ENCODE assay signal across 20 mouse cellular contexts in genomic region chr7:30996491-30996890, GRCm38 (mm10). TPM values are rescaled to one million over a fixed set of nuclear protein-coding genes. Genes with fewer than 3 reads are reported as not detected.
DNase-seq lines count a peak whose midpoint lies in the region; ATAC-seq and TF ChIP-seq lines count a peak whose summit lies in the region.
"Had no signal": no experiment of that assay in that cellular context is flagged by ENCODE, and none has a peak within 500 bp of the region (broad histone marks: within the 10 kb centered on the region; RNA-seq: fewer than 3 reads in every experiment).

No protein-coding gene starts in this region.

- TF ChIP-seq RAD21 in MEL (IDR thresholded peaks at IDR 0.05; ENCODE audit: low read depth, low read length), result peak; percentile 16

- H3K4me2 ChIP-seq in hindbrain, postnatal 0 days (ENCODE audit: low read depth, low read length), result no peak overlapping the region
- H3K4me2 ChIP-seq in hindbrain, embryonic 13.5 days, result no peak overlapping the region
- no peak overlapping the region for H3K4me2 ChIP-seq in lung, postnatal 0 days (replicated peaks; ENCODE audit: low read depth, low read length)
- H3K4me2 ChIP-seq: hindbrain, embryonic 15.5 days; neural tube, embryonic 13.5 days; stomach, embryonic 15.5 days had no signal

- no peaks in the 10 kb centered on the region for H3K4me1 ChIP-seq in hindbrain, postnatal 0 days (ENCODE audit: insufficient read depth, low read length)
- peaks cover 7% of the 10 kb centered on the region; the same call in 1 of the 2 replicates for H3K4me1 ChIP-seq in hindbrain, embryonic 13.5 days (replicated peaks)
- peaks cover 6% of the 10 kb centered on the region; the same call in 1 of the 2 replicates for H3K4me1 ChIP-seq in lung, postnatal 0 days (ENCODE audit: insufficient read depth, low read depth, low read length)
- H3K4me1 ChIP-seq in MEL (ENCODE audit: control insufficient read depth in 1 of 2, insufficient read depth in 2 of 2, low read length in 2 of 2), result peaks cover 5 to 23% of the 10 kb centered on the region in 2 experiments

- no peak for TF ChIP-seq POLR2A in MEL (IDR thresholded peaks at IDR 0.05; ENCODE audit: control insufficient read depth in 1 of 2, insufficient read depth in 1 of 2, low read depth in 1 of 2, low read length in 2 of 2, poor library complexity in 1 of 2)

- 0 out of 2 replicates have a peak, but pooled peaks have one; percentile 4 for TF ChIP-seq CTCF in hindbrain, postnatal 0 days (IDR thresholded peaks at IDR 0.05; ENCODE audit: low read depth)
- TF ChIP-seq CTCF in lung, postnatal 0 days (IDR thresholded peaks at IDR 0.05), result peak; percentile 24; the same call in 1 of the 2 replicates
- TF ChIP-seq CTCF in MEL (IDR thresholded peaks at IDR 0.05 in 2 of 3, conservative IDR thresholded peaks at IDR 0.05 in 1 of 3; ENCODE audit: control insufficient read depth in 1 of 3, insufficient read depth in 1 of 3, low read depth in 2 of 3, low read length in 3 of 3, poor library complexity in 1 of 3, severe bottlenecking in 1 of 3), result peak in 2 of 3 experiments; percentile 17 to 28; a peak in 2 of 6 replicates

- H3K27ac ChIP-seq in hindbrain, postnatal 0 days, result no peak overlapping the region
- H3K27ac ChIP-seq in hindbrain, embryonic 13.5 days, result no peak overlapping the region
- no peak overlapping the region for H3K27ac ChIP-seq in lung, postnatal 0 days (ENCODE audit: low read length)
- H3K27ac ChIP-seq in MEL (ENCODE audit: control insufficient read depth, low read depth, low read length), result no peak overlapping the region
- H3K27ac ChIP-seq: hindbrain, embryonic 15.5 days; neural tube, embryonic 13.5 days; stomach, embryonic 15.5 days had no signal

- H3K79me2 ChIP-seq in MEL (ENCODE audit: control insufficient read depth, insufficient read depth, low read length, poor library complexity), result no peaks in the 10 kb centered on the region

- H3K27me3 ChIP-seq in hindbrain, postnatal 0 days (ENCODE audit: insufficient read depth, low read length), result no peaks in the 10 kb centered on the region
- no peaks in the 10 kb centered on the region for H3K27me3 ChIP-seq in hindbrain, embryonic 13.5 days
- H3K27me3 ChIP-seq in lung, postnatal 0 days (replicated peaks; ENCODE audit: insufficient read depth, low read length), result no peaks in the 10 kb centered on the region
- H3K27me3 ChIP-seq in MEL (ENCODE audit: control insufficient read depth in 1 of 2, insufficient read depth in 2 of 2, low read length in 2 of 2), result no peaks in the 10 kb centered on the region
- H3K27me3 ChIP-seq: hindbrain, embryonic 15.5 days; megakaryocyte, embryonic 14.5 days; neural tube, embryonic 13.5 days; stomach, embryonic 15.5 days had no signal

- no peak overlapping the region for H3K9ac ChIP-seq in hindbrain, postnatal 0 days (replicated peaks; ENCODE audit: low read length)
- H3K9ac ChIP-seq in hindbrain, embryonic 13.5 days, result no peak overlapping the region
- no peak overlapping the region for H3K9ac ChIP-seq in lung, postnatal 0 days (replicated peaks; ENCODE audit: low read depth)
- H3K9ac ChIP-seq in MEL (ENCODE audit: control insufficient read depth, low read depth, low read length, poor library complexity, severe bottlenecking), result no peak overlapping the region
- H3K9ac ChIP-seq: hindbrain, embryonic 15.5 days; neural tube, embryonic 13.5 days; stomach, embryonic 15.5 days had no signal

- no peaks in the 10 kb centered on the region for H3K36me3 ChIP-seq in hindbrain, postnatal 0 days (ENCODE audit: insufficient read depth, low read length)
- H3K36me3 ChIP-seq in hindbrain, embryonic 13.5 days, result no peaks in the 10 kb centered on the region
- H3K36me3 ChIP-seq in lung, postnatal 0 days (ENCODE audit: insufficient read depth, low read length), result no peaks in the 10 kb centered on the region
- H3K36me3 ChIP-seq in MEL (ENCODE audit: control insufficient read depth in 1 of 2, insufficient read depth in 2 of 2, low read length in 2 of 2), result peaks cover 0 to 15% of the 10 kb centered on the region in 2 experiments; a peak in 2 of 4 replicates
- H3K36me3 ChIP-seq: hindbrain, embryonic 15.5 days; neural tube, embryonic 13.5 days; stomach, embryonic 15.5 days had no signal

- TF ChIP-seq EP300 in lung, postnatal 0 days (IDR thresholded peaks at IDR 0.05), result no peak
- TF ChIP-seq EP300 in MEL (IDR thresholded peaks at IDR 0.05; ENCODE audit: low read depth in 1 of 2, low read length in 2 of 2), result no peak

- WGBS in hindbrain, postnatal 0 days, result 92% methylated on average over 2 of the region's 2 CpGs
- 97% methylated on average over 2 of the region's 2 CpGs for WGBS in hindbrain, embryonic 13.5 days
- WGBS in lung, postnatal 0 days, result 92% methylated on average over 2 of the region's 2 CpGs

- no peaks in the 10 kb centered on the region for H3K9me3 ChIP-seq in hindbrain, postnatal 0 days (ENCODE audit: low read length)
- H3K9me3 ChIP-seq in hindbrain, embryonic 13.5 days, result no peaks in the 10 kb centered on the region
- no peaks in the 10 kb centered on the region for H3K9me3 ChIP-seq in lung, postnatal 0 days (ENCODE audit: low read length)
- H3K9me3 ChIP-seq in MEL (replicated peaks; ENCODE audit: insufficient read depth, low read length), result no peaks in the 10 kb centered on the region
- H3K9me3 ChIP-seq: hindbrain, embryonic 15.5 days; neural tube, embryonic 13.5 days; stomach, embryonic 15.5 days had no signal

- ATAC-seq in hindbrain, postnatal 0 days, result no peak
- ATAC-seq in hindbrain, embryonic 13.5 days (ENCODE audit: low FRiP score), result no peak
- ATAC-seq in lung, postnatal 0 days, result no peak
- ATAC-seq: forebrain, embryonic 14.5 days had no signal

- DNase-seq in hindbrain, postnatal 0 days (ENCODE audit: low spot score), result no peak
- no peak for DNase-seq in lung, postnatal 0 days (ENCODE audit: low spot score)
- no peak for DNase-seq in lung, adult 18-20 months
- no peak for DNase-seq in MEL (ENCODE audit: low read depth, low spot score)
- DNase-seq in spleen, postnatal 36 days (ENCODE audit: low spot score in 2 of 2), result no peak
- no peak for DNase-seq in urinary bladder, postnatal 14 days (ENCODE audit: low spot score)
- DNase-seq: adrenal gland, postnatal 10 days; cerebellum, postnatal 14 days; kidney, adult 9 months; retina, postnatal 1 day had no signal

- H3K4me3 ChIP-seq in hindbrain, postnatal 0 days (ENCODE audit: low read length), result no peak overlapping the region
- no peak overlapping the region for H3K4me3 ChIP-seq in hindbrain, embryonic 13.5 days
- H3K4me3 ChIP-seq in lung, postnatal 0 days (ENCODE audit: low read depth, low read length), result no peak overlapping the region
- H3K4me3 ChIP-seq in MEL (ENCODE audit: control insufficient read depth in 1 of 2, insufficient read depth in 1 of 2, low read depth in 2 of 2, low read length in 2 of 2), result no peak overlapping the region
- H3K4me3 ChIP-seq: hindbrain, embryonic 15.5 days; megakaryocyte, embryonic 14.5 days; neural tube, embryonic 13.5 days; stomach, embryonic 15.5 days had no signal

TF ChIP-seq in MEL, 35 proteins besides CTCF, POLR2A, EP300 and RAD21 (continues in another document):
- peak; percentile 23; the same call in 1 of the 2 replicates for TF ChIP-seq SMC3 (IDR thresholded peaks at IDR 0.05; ENCODE audit: low read depth, low read length)

RNA-seq across cellular contexts. Expression of gene Fam187b, which starts 22.9 kb away (rescaled TPM):
- 0.16 and 2.0 TPM in 2 replicates for total RNA-seq in hindbrain, postnatal 0 days (2014; rRNA removed)
- polyA plus RNA-seq in hindbrain, postnatal 0 days (2015; fragmentation: Nextera tagmentation; extraction: Ambion mirVana), result 0.77 and 0.89 TPM in 2 replicates
- polyA plus RNA-seq in hindbrain, embryonic 13.5 days (2015; fragmentation: Nextera tagmentation; extraction: Ambion mirVana), result 0.96 and 0.97 TPM in 2 replicates
- 9.5 and 12.3 TPM in 2 replicates for polyA plus RNA-seq in lung, postnatal 0 days (2015; fragmentation: Nextera tagmentation; extraction: Ambion mirVana)
- total RNA-seq in MEL (2012; rRNA removed), result not detected in 2 replicates
- not detected for polyA plus RNA-seq in MEL (2012; ENCODE audit: insufficient read depth in 1 of 2, insufficient read length in 2 of 2, low read depth in 1 of 2, low replicate concordance in 2 of 2, missing spikeins in 1 of 2)

RNA-seq across cellular contexts. Expression of gene Lsr, which starts 23.2 kb away (rescaled TPM):
- total RNA-seq in hindbrain, postnatal 0 days (2014; rRNA removed), result 22.8 and 28.8 TPM in 2 replicates
- 25.3 and 25.5 TPM in 2 replicates for polyA plus RNA-seq in hindbrain, postnatal 0 days (2015; fragmentation: Nextera tagmentation; extraction: Ambion mirVana)
- polyA plus RNA-seq in hindbrain, embryonic 13.5 days (2015; fragmentation: Nextera tagmentation; extraction: Ambion mirVana), result 17.2 and 18.8 TPM in 2 replicates
- polyA plus RNA-seq in lung, postnatal 0 days (2015; fragmentation: Nextera tagmentation; extraction: Ambion mirVana), result 53.8 and 57.9 TPM in 2 replicates
- not detected in 2 replicates for total RNA-seq in MEL (2012; rRNA removed)
- under 1 TPM in 1 of 2 experiments, not detected in 1; 0.22 TPM for polyA plus RNA-seq in MEL (2012; ENCODE audit: insufficient read depth in 1 of 2, insufficient read length in 2 of 2, low read depth in 1 of 2, low replicate concordance in 2 of 2, missing spikeins in 1 of 2)

RNA-seq across cellular contexts. Expression of gene Usf2, which starts 39.9 kb away (rescaled TPM):
- 103 and 114 TPM in 2 replicates for total RNA-seq in hindbrain, postnatal 0 days (2014; rRNA removed)
- 27.1 and 28.0 TPM in 2 replicates for polyA plus RNA-seq in hindbrain, postnatal 0 days (2015; fragmentation: Nextera tagmentation; extraction: Ambion mirVana)
- polyA plus RNA-seq in hindbrain, embryonic 13.5 days (2015; fragmentation: Nextera tagmentation; extraction: Ambion mirVana), result 25.9 and 26.0 TPM in 2 replicates
- polyA plus RNA-seq in lung, postnatal 0 days (2015; fragmentation: Nextera tagmentation; extraction: Ambion mirVana), result 19.6 and 21.1 TPM in 2 replicates
- 34.4 and 43.0 TPM in 2 replicates for total RNA-seq in MEL (2012; rRNA removed)
- 100 to 1,000 TPM in 1 of 2 experiments, not detected in 1; 144 TPM for polyA plus RNA-seq in MEL (2012; ENCODE audit: insufficient read depth in 1 of 2, insufficient read length in 2 of 2, low read depth in 1 of 2, low replicate concordance in 2 of 2, missing spikeins in 1 of 2)

RNA-seq across cellular contexts. Expression of gene Fxyd5, which starts 45.8 kb away (rescaled TPM):
- total RNA-seq in hindbrain, postnatal 0 days (2014; rRNA removed), result 15.3 and 22.1 TPM in 2 replicates
- 33.3 and 35.3 TPM in 2 replicates for polyA plus RNA-seq in hindbrain, postnatal 0 days (2015; fragmentation: Nextera tagmentation; extraction: Ambion mirVana)
- 13.0 and 20.0 TPM in 2 replicates for polyA plus RNA-seq in hindbrain, embryonic 13.5 days (2015; fragmentation: Nextera tagmentation; extraction: Ambion mirVana)
- polyA plus RNA-seq in lung, postnatal 0 days (2015; fragmentation: Nextera tagmentation; extraction: Ambion mirVana), result 168 and 206 TPM in 2 replicates
- 38.6 and 39.4 TPM in 2 replicates for total RNA-seq in MEL (2012; rRNA removed)
- 10 to 100 TPM in 1 of 2 experiments, not detected in 1; 57.5 TPM for polyA plus RNA-seq in MEL (2012; ENCODE audit: insufficient read depth in 1 of 2, insufficient read length in 2 of 2, low read depth in 1 of 2, low replicate concordance in 2 of 2, missing spikeins in 1 of 2)

RNA-seq across cellular contexts. Expression of gene Hamp, which starts 52.7 kb away (rescaled TPM):
- not detected in 2 replicates for total RNA-seq in hindbrain, postnatal 0 days (2014; rRNA removed)
- not detected in 2 replicates for polyA plus RNA-seq in hindbrain, postnatal 0 days (2015; fragmentation: Nextera tagmentation; extraction: Ambion mirVana)
- polyA plus RNA-seq in hindbrain, embryonic 13.5 days (2015; fragmentation: Nextera tagmentation; extraction: Ambion mirVana), result not detected in 2 replicates
- polyA plus RNA-seq in lung, postnatal 0 days (2015; fragmentation: Nextera tagmentation; extraction: Ambion mirVana), result not detected in 2 replicates
- total RNA-seq in MEL (2012; rRNA removed), result not detected in 2 replicates
- polyA plus RNA-seq in MEL (2012; ENCODE audit: insufficient read depth in 1 of 2, insufficient read length in 2 of 2, low read depth in 1 of 2, low replicate concordance in 2 of 2, missing spikeins in 1 of 2), result not detected
- total RNA-seq: layer of hippocampus, adult 8-10 months; left cerebral cortex, postnatal 10 days had no signal
- polyA plus RNA-seq: forebrain, embryonic 14.5 days; heart, embryonic 16.5 days; hindbrain, embryonic 15.5 days; lung, embryonic 16.5 days; neural tube, embryonic 13.5 days had no signal

Comparison
In these comparisons a context has a peak if more than half of its experiments do, and no peak if none do; other contexts are left out.
1. RNA of gene Lsr, which starts 23.2 kb away (polyA plus RNA-seq): 53.8 to 57.9 TPM in lung, postnatal 0 days, 25.3 to 25.5 TPM in hindbrain, postnatal 0 days and 17.2 to 18.8 TPM in hindbrain, embryonic 13.5 days; 0.22 TPM in MEL; every median in the first group is over 10 times any median in the second.
2. Peak in every context shown above with its lines, with median percentiles within 50 percentile points of each other: CTCF ChIP-seq.